ENCODE assay signal across 9 mouse cellular contexts in genomic region chr11:36678057-36678396, GRCm38 (mm10).
DNase-seq lines count a peak whose midpoint lies in the region; ATAC-seq and TF ChIP-seq lines count a peak whose summit lies in the region.
"Had no signal": no experiment of that assay in that cellular context is flagged by ENCODE, and none has a peak within 500 bp of the region (broad histone marks: within the 10 kb centered on the region; RNA-seq: fewer than 3 reads in every experiment).

No protein-coding gene starts in this region.

- no peak for TF ChIP-seq CTCF in kidney, adult 2 months (conservative IDR thresholded peaks at IDR 0.05; ENCODE audit: insufficient read depth, insufficient read length, low read depth, low read length)
- no peak for TF ChIP-seq CTCF in cortical plate, adult 2 months (IDR thresholded peaks at IDR 0.05; ENCODE audit: extremely low read depth, insufficient read depth, low read length)

- H3K27ac ChIP-seq in kidney, adult 2 months (ENCODE audit: insufficient read depth, low read depth, low read length), result no peak overlapping the region
- peak overlapping the region; percentile 73 for H3K27ac ChIP-seq in cortical plate, adult 2 months (ENCODE audit: insufficient read depth, low read length)
- peak overlapping the region; percentile 95 for H3K27ac ChIP-seq in hindbrain, embryonic 11.5 days (ENCODE audit: low read depth, low read length)
- H3K27ac ChIP-seq in midbrain, embryonic 13.5 days, result peak overlapping the region; percentile 97

- peak overlapping the region; percentile 51 for H3K4me2 ChIP-seq in hindbrain, embryonic 11.5 days (replicated peaks; ENCODE audit: low read depth, low read length)
- peak overlapping the region; percentile 73 for H3K4me2 ChIP-seq in midbrain, embryonic 13.5 days (replicated peaks)

- TF ChIP-seq POLR2A in kidney, adult 2 months (IDR thresholded peaks at IDR 0.05; ENCODE audit: low read depth, low read length), result no peak
- TF ChIP-seq POLR2A in cortical plate, adult 2 months (IDR thresholded peaks at IDR 0.05; ENCODE audit: extremely low read depth, insufficient read depth, low read length), result no peak

- no peak for DNase-seq in kidney, adult 2 months
- no peak for DNase-seq in kidney, adult 18-20 months
- peak; percentile 62 for DNase-seq in hindbrain, embryonic 11.5 days (ENCODE audit: low spot score)
- no peak for DNase-seq in urinary bladder, postnatal 4 days (ENCODE audit: low spot score in 2 of 2)
- no peak for DNase-seq in kidney, adult 8-10 months
- no peak for DNase-seq in retina, postnatal 1 day

- ATAC-seq in hindbrain, embryonic 11.5 days (ENCODE audit: low FRiP score), result peak; percentile 59; the same call in 1 of the 2 replicates
- peak; percentile 65 for ATAC-seq in midbrain, embryonic 13.5 days

- 14% methylated on average over 10 of the region's 10 CpGs for WGBS in kidney, adult 2 months
- WGBS in hindbrain, embryonic 11.5 days, result 10% methylated on average over 10 of the region's 10 CpGs
- 5% methylated on average over 10 of the region's 10 CpGs for WGBS in midbrain, embryonic 13.5 days

- no peaks in the 10 kb centered on the region; the same call in 1 of the 2 replicates for H3K27me3 ChIP-seq in kidney, adult 2 months (replicated peaks; ENCODE audit: control insufficient read depth, insufficient read depth, low read length)
- no peaks in the 10 kb centered on the region for H3K27me3 ChIP-seq in hindbrain, embryonic 11.5 days (ENCODE audit: control insufficient read depth, insufficient read depth, low read length)
- H3K27me3 ChIP-seq in midbrain, embryonic 13.5 days, result no peaks in the 10 kb centered on the region

- H3K9me3 ChIP-seq in hindbrain, embryonic 11.5 days (ENCODE audit: control insufficient read depth, low read length), result no peaks in the 10 kb centered on the region
- H3K9me3 ChIP-seq in midbrain, embryonic 13.5 days, result no peaks in the 10 kb centered on the region

- H3K9ac ChIP-seq in hindbrain, embryonic 11.5 days (ENCODE audit: low read depth, low read length), result peak overlapping the region; percentile 67
- peak overlapping the region; percentile 84 for H3K9ac ChIP-seq in midbrain, embryonic 13.5 days (replicated peaks)

- no peaks in the 10 kb centered on the region for H3K36me3 ChIP-seq in kidney, adult 2 months (ENCODE audit: control insufficient read depth, insufficient read depth, low read length)
- H3K36me3 ChIP-seq in hindbrain, embryonic 11.5 days (ENCODE audit: control insufficient read depth, insufficient read depth, low read length), result no peaks in the 10 kb centered on the region
- H3K36me3 ChIP-seq in midbrain, embryonic 13.5 days, result no peaks in the 10 kb centered on the region
- H3K36me3 ChIP-seq: G1E had no signal

- H3K4me1 ChIP-seq in kidney, adult 2 months (ENCODE audit: control insufficient read depth, insufficient read depth, low read length), result 0 out of 2 replicates have a peak, but pooled peaks cover 3% of the 10 kb centered on the region
- H3K4me1 ChIP-seq in cortical plate, adult 2 months (ENCODE audit: control insufficient read depth, insufficient read depth, low read length), result peaks cover 3% of the 10 kb centered on the region
- H3K4me1 ChIP-seq in hindbrain, embryonic 11.5 days (replicated peaks; ENCODE audit: control insufficient read depth, insufficient read depth, low read length), result no peaks in the 10 kb centered on the region; the same call in 1 of the 2 replicates
- H3K4me1 ChIP-seq in midbrain, embryonic 13.5 days (replicated peaks), result peaks cover 48% of the 10 kb centered on the region

- peak overlapping the region; percentile 62; the same call in 1 of the 2 replicates for H3K4me3 ChIP-seq in kidney, adult 2 months (ENCODE audit: insufficient read depth, low read depth, low read length)
- H3K4me3 ChIP-seq in cortical plate, adult 2 months (ENCODE audit: insufficient read depth, low read length), result peak overlapping the region; percentile 66
- H3K4me3 ChIP-seq in hindbrain, embryonic 11.5 days (ENCODE audit: low read depth, low read length), result peak overlapping the region; percentile 42
- H3K4me3 ChIP-seq in midbrain, embryonic 13.5 days (replicated peaks), result peak overlapping the region; percentile 65
